Mouse (Mus musculus): ENCODE measurements around the gene Soat2. TPM values are rescaled to one million over a fixed set of nuclear protein-coding genes. Genes with fewer than 3 reads are reported as not detected.
A peak's percentile ranks its signal among the peaks of the same experiment; 100 is the strongest.

The Soat2 gene
- 1 to 10 TPM in 2 of 3 experiments, under 1 TPM in 1; 0.94 to 4.9 (median 1.3) TPM for polyA plus RNA-seq (2017; shearing (Covaris generic))

GRCm38 (mm10) chr15:102150301-102151135, at the start of gene Soat2:
Gene Soat2 (plus strand): TSS chr15:102150526.
- ATAC-seq, result peak; percentile 58

GRCm38 (mm10) chr15:102100996-102101671, 49.2 kb upstream of the Soat2 start:
- ATAC-seq, result no peak

DNA sequence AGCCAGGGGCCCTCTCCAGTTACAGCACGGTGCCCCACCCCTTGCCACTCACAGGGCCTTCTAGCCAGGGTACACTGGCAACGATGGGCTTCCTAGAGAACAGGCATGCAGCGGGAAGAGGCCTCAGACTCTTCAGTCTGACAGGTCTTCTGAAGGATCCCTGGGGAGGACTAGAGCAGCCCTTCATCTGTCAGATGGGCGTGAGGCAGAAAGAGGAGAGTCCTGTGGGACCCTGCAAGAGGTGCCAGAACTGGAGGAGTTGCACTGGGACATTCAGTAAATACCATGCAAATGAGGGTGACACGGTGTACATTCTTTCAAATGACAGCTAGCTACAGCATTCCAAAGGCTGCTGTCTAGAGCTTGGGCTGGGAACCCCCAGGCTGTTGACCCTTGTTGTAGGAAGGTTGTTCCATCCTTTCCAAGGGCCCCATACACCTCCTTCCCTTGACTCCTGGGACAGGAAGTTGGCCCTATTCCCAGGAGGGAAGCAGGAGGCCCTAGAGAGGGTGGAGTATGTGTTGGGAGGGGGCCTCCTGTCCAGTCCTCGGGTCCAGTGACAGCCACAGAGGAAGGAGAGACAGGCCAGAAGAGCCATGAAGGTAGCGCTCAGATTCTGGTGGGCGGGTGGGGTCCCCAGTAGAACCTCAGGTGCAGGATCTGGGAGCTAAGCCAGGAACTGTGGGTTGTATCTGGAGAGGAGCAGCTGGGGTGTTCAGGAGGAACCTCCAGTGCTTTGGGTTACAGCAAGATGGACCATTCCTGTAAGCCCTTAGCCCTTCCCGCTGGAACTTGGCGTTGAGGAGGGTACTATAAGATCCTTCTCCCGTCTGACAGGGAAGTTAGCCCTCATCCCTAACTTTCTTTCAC, 48.4 kb upstream of the Soat2 start:
- ATAC-seq, result no peak

GRCm38 (mm10) chr15:102102548-102103121, 47.7 kb upstream of the Soat2 start:
- ATAC-seq, result no peak

GRCm38 (mm10) chr15:102103371-102103946, 46.9 kb upstream of the Soat2 start:
- ATAC-seq, result no peak

DNA sequence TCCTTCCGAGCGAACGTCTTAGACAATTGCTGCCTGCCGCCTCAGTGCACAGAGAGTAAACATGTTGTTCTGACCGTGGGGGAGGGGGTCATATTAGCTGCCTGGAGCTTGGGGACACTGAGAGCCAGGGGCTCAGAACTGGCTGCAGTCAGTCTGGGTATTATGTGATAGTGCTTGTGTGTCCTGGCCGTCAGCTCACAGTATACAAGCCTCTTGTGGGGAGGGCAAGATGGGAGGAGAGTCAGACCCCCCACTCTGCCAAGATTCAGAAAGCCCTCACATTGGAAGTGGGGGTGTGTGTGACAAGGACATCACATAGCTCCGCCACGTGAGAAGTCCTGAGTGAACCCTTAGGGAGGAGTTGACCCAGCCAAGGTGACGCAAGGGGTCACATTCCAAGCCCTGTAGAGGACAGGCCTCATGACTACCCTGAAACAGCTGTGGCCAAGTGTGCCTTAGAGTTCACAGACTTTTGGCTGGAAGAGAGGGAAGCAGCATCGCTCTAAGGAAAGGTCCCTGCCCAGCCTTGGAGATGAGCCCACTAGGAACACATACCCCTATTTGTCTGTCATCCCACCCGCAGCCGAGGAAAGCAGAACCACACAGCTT, 46.3 kb upstream of the Soat2 start:
- no peak for ATAC-seq

DNA sequence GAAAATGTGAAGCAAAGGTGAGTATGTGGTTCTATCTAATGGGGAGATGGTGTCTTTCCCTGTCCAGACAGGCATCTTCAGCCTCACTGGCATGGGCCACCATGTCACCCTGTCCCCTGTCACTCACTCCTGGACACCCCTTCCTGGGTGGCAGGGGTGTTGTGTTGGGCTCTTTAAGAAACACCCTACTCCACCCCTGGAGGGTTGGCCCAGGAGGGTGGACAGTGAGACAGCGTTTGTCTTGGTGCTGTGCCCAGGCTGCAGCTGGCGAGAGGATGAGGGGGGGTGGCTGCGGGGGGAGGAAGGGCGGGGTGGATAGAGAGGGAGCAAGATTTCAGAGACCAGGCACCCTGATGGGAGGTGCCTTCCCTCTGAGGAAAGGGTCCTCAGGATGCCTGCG, 45.0 kb upstream of the Soat2 start:
- no peak for ATAC-seq

DNA sequence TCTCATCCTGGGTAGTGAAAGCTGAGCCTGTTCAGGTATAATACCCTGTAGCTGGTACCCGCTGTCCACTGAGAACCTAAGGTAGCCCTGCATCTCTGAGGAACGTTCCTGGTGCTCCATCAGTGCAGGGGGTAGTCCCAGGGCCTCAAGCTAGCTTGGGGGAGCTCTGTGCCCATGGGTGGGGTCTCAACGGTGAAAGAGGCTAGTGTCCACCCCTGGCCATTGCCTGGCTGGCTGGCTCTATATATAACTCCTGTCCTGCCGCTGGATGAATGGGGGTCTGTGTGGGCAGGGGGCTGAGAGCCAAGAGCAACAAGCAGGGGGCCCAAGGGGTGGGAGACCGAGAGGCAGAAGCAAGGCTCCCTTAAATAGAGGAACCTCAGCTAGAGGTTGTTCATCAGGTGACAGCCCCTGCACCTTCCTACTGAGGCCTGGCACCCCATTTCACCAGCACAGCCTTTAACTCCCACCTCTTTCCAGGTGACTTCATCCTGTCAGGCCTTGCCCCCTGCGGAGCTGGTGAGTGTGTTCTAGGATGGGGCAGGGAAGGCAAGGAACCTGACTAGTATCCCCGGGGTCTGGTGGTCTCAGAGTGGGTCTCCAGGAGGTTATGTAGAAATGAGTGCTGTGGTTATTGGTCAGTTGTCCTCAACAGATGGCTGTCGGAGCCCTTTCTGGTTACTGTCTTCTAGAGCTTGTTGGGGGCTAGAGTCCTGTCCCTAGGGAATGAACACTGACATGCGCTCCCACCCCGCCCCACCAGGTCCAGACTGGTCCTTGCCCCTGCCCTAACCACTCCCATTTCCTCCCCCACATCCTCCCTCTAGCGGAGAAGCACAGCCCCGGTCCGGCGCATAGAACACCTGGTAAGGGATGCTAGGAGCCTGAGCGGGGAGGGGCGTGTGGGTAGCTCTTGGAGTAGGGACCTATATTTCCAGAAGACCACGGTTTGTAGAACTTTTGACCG, 44.3 kb upstream of the Soat2 start:
- ATAC-seq, result peak; percentile 47

GRCm38 (mm10) chr15:102106754-102107456, 43.4 kb upstream of the Soat2 start:
- peak; percentile 22 for ATAC-seq

DNA sequence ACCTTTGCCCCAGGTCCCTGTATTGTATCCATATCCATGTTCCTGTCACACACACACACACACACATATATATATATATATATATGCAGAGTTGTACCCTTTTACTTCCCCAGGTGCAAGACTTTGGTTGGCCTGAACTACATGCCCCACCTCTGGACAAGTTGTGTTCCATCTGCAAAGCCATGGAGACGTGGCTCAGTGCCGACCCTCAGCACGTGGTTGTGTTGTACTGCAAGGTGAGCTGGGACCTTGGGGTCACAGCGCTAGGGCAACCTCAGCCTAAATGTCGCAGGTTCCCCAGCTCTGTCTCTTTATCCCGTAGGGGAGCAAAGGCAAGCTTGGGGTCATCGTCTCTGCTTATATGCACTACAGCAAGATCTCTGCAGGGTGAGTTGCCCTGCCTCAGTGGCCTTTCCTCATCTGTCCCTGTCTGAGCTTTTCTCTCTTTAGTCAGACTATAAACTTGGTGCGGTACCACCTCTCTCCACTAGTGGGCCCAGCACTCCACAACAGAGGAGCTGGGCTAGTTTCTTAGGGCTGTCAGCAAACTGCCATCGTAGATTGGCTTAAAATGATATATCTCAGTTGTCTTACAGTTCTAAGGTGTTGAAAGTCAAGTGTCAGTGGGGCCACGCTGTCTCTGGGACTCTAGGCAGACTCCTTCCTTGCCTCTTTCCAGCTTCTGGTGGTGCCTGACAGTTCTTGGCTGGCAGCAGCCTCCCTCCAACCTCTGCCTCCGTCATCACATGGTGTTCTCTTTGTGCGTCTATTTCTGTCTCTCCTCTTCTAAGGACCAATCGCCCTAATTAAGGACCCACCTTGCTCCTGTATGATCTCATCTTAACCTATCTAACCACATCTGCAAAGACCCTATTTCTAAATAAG, 42.4 kb upstream of the Soat2 start:
- ATAC-seq, result peak; percentile 67

- ATAC-seq, result peak; percentile 69
These were observed 41.4 kb upstream of the Soat2 start for GRCm38 (mm10) chr15:102108651-102109525.

DNA sequence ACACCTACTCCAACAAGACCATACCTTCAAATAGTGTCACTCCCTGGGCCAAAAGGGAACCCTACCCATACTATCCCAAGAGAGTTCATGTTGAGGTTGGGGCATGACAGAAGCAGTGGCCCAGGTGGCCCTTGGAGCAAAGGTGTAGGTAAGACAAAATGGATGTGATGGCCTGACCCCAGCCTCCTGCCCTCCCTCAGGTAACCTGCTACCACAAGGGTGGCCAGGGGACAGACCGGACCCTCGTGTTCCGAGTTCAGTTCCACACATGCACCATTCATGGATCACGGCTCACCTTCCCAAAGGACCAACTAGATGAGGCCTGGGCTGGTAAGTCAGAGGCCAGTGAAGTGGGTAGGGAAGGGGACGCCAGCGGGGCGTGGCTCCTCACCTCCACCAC, 40.1 kb upstream of the Soat2 start:
- ATAC-seq, result no peak

GRCm38 (mm10) chr15:102110701-102111494, 39.4 kb upstream of the Soat2 start:
- ATAC-seq, result no peak

DNA sequence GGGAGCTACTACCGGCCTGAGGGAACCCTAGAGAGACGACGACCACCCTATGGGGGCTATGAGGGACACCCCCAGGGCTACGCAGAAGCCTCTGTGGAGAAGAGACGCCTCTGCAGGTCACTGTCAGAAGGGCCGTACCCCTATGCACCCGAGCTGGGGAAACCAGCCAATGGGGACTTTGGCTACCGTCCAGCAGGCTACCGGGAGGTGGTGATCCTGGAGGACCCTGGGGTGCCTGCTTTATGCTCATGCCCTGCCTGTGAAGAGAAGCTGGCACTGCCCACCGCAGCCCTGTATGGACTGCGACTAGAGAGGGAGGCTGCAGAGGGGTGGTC, 38.9 kb upstream of the Soat2 start:
- ATAC-seq, result no peak

GRCm38 (mm10) chr15:102112181-102112580, 38.1 kb upstream of the Soat2 start:
- ATAC-seq, result no peak

DNA sequence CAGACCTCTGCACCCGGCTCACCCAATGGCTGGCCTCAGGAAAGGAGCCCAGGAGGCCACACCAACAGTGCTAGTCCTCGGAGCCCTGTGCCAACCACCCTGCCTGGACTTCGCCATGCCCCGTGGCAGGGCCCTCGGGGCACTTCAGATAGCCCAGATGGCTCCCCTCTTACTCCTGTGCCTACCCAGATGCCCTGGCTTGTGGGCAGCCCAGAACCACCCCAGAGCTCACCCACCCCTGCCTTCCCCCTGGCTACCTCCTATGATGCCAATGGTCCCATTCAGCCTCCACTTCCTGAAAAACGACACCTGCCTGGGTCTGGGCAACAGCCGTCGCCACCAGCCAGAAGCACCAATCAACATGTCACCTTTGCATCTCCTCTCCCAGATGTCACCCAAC, 37.5 kb upstream of the Soat2 start:
- no peak for ATAC-seq

GRCm38 (mm10) chr15:102113674-102114073, 36.7 kb upstream of the Soat2 start:
- ATAC-seq, result no peak
